Mouse (Mus musculus) stomach, postnatal 0 days (tissue): ENCODE results near the gene Nufip1. TPM values are rescaled to one million over a fixed set of nuclear protein-coding genes. Genes with fewer than 3 reads are reported as not detected.

Experiments
- ATAC-seq: fragments of 200-750 bp; cut with Nextera tagmentation; 2 replicates; pipeline ENCODE4 v1.8.0; 2017; ENCODE audit not compliant: low FRiP score, low TSS enrichment
- DNase-seq: peaks from one replicate; pipeline ENCODE4 v3.0.0-alpha.2; 2016; ENCODE audit warnings: low spot score
- H3K27ac ChIP-seq: fragments of 300-500 bp; sonication (generic); replicated peaks from 2 replicates; pipeline ENCODE4 v1.5.1; 2014; ENCODE audit warnings: mild to moderate bottlenecking, control low read depth
- H3K27me3 ChIP-seq: fragments of 300-500 bp; sonication (generic); 2 replicates; pipeline ENCODE4 v1.6.1; 2014; ENCODE audit warnings: low read length; ENCODE audit not compliant: control insufficient read depth, insufficient read depth
- H3K36me3 ChIP-seq: fragments of 300-500 bp; sonication (generic); 2 replicates; pipeline ENCODE4 v1.6.1; 2014; ENCODE audit warnings: low read length, mixed read lengths; ENCODE audit not compliant: control insufficient read depth, insufficient read depth
- H3K4me1 ChIP-seq: fragments of 300-500 bp; sonication (generic); replicated peaks from 2 replicates; pipeline ENCODE4 v1.6.1; 2014; ENCODE audit warnings: antibody characterized with exemption; ENCODE audit not compliant: control insufficient read depth, insufficient read depth
- H3K4me2 ChIP-seq: fragments of 300-500 bp; sonication (generic); replicated peaks from 2 replicates; pipeline ENCODE4 v1.6.1; 2014; ENCODE audit warnings: low read depth, mild to moderate bottlenecking, control low read depth, moderate library complexity
- H3K4me3 ChIP-seq: fragments of 300-500 bp; sonication (generic); 2 replicates; pipeline ENCODE4 v1.5.1; 2014; ENCODE audit warnings: low read depth, low read length, control low read depth
- H3K9ac ChIP-seq: fragments of 300-500 bp; sonication (generic); 2 replicates; pipeline ENCODE4 v1.6.1; 2014; ENCODE audit warnings: mild to moderate bottlenecking, low read length, control low read depth, mixed read lengths
- H3K9me3 ChIP-seq: fragments of 300-500 bp; sonication (generic); 2 replicates; pipeline ENCODE4 v1.6.1; 2016; ENCODE audit warnings: low read length; ENCODE audit not compliant: control insufficient read depth
- CTCF ChIP-seq: IDR thresholded peaks from 2 replicates; pipeline ENCODE4 v1.5.1; 2016; ENCODE audit warnings: antibody characterized with exemption, low read depth, mild to moderate bottlenecking, moderate library complexity
- EP300 ChIP-seq: optimal IDR thresholded peaks from 2 replicates; pipeline ENCODE3; 2016; ENCODE audit warnings: antibody characterized with exemption
- WGBS: fragments of 180-500 bp; shearing (Covaris S2); extraction: QIAGEN DNeasy Blood & Tissue Kit; methylation state at CpG from one replicate; pipeline ENCODE4 v1.1.7; 2014; 5-methylcytosine and 5-hydroxymethylcytosine counted together
- polyA plus RNA-seq: library from polyadenylated mRNA; unstranded; fragments of >200 nt; fragmentation: Nextera tagmentation; extraction: Ambion mirVana; gene quantifications from 2 replicates; pipeline ENCODE4 v1.2.1, GENCODE M21; 2015

Gene Nufip1
- polyA plus RNA-seq, 1 experiment from 2014 or later: 7.2 TPM

DNA sequence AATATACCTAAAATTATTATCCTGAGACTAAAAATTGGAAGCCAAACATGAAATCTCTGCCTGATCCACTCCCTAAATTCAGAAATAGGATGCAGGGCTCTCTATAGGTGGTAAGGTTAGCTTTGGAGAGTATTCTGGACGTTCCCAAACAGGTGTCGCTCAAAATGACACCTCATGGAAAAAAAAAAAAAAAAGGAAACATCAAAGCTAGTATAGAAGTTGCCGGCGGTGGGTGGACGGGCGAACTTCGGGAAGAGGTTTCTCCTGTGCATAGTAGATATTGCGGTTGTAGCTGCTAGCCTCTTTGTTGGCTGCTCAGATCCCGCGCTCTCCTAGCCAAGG is 41.1 kb downstream of the Nufip1 start:
- peak overlapping the region; percentile 92 for H3K9ac ChIP-seq
- 0% methylated on average over 10 of the region's 10 CpGs for WGBS
- TF ChIP-seq EP300: peak; percentile 1
- no peak for TF ChIP-seq CTCF

DNA sequence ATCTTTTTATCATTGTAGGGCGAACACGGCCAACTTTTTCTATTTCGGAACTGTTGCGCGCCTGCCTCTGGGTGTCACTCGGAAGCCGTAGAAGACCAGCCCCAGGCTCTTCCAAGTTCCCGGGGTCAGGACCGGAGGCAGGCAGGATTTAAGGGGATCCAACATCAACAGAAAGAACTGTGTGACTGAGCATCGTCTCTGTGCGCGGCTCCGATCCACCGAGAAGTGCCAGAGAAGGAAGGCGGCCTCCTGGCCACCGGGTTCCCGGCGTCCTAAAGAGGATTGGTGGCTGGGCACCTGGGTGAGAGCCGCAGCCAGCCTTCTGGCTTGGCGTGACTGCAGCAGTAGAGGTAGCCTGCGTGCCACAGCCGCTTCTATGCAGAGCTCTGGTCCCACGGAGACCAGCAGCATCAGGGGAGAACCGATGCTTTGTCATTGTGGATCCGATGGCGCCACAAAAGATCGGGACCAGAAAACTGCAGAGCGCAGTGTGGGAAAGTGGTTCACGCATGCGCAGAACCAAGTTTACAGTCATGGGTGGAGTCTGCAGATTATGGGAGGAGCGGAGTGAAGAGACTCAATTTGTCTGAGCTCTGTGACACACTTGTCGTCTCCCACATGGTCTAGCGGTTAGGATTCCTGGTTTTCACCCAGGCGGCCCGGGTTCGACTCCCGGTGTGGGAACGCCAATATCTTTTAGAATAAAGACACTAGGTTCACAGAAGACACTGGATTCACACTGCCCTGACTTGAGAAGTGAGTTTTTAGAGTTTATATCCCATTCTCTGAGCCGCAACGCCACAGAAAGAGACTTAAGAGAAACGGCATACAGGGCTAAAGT is 41.7 kb downstream of the Nufip1 start:
- under 1% methylated on average over 41 of the region's 41 CpGs for WGBS
- Histone ChIP-seq H3K27ac (peak overlapping the region; percentile 100), H3K4me2 (peak overlapping the region; percentile 68), H3K36me3 (no peaks in the 10 kb centered on the region), H3K9ac (peak overlapping the region; percentile 92), H3K27me3 (no peaks in the 10 kb centered on the region), H3K9me3 (no peaks in the 10 kb centered on the region), H3K4me1 (peaks cover 8% of the 10 kb centered on the region; the same call in 1 of the 2 replicates), H3K4me3 (peak overlapping the region; percentile 80)
- ATAC-seq (peak; percentile 80), DNase-seq (peak; percentile 93)
- TF ChIP-seq EP300: peak; percentile 17
- TF ChIP-seq CTCF: peak; percentile 78

More for the DNA sequence above, 41.1 kb downstream of the Nufip1 start:
- Histone ChIP-seq H3K4me1 (peaks cover 8% of the 10 kb centered on the region; the same call in 1 of the 2 replicates), H3K4me2 (peak overlapping the region; percentile 68), H3K27me3 (no peaks in the 10 kb centered on the region), H3K9me3 (no peaks in the 10 kb centered on the region), H3K4me3 (peak overlapping the region; percentile 80), H3K27ac (peak overlapping the region; percentile 100), H3K36me3 (no peaks in the 10 kb centered on the region)
- ATAC-seq: no peak
- no peak for DNase-seq

DNA sequence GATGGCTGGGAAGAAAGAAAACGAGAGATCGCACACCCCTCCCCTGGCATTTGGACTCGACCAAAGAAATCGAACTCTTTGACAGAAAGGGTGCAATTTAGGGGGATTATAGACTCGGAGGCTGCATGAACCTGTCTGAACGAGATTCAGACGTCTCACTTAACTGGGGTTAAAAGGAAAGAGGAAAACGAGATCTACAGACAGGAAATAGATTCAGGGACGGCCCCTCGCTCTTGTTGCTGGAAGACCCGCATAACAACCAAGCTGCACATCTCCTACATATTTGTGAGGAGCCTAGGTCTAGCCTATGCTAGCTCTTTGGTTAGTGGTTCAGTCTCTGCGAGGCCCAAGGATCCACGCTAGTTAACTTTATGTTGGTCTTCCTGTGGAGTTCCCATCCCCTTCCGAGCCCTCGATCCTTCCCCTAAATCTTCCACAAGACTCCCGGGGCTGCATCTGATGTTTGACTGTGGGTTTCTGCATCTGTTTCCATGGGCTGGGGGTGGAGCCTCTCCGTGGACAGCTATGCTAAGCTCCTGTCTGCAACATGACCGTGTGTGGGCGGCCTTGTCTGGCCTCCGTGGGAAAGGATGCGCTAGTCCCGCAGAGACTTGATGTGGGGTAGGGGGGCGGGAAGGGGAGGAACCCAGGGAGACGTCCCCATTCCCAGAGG is 42.4 kb downstream of the Nufip1 start:
- peak overlapping the region; percentile 80 for H3K4me3 ChIP-seq
- H3K9ac ChIP-seq: no peak overlapping the region
- no peaks in the 10 kb centered on the region for H3K27me3 ChIP-seq
- ATAC-seq: no peak
- H3K27ac ChIP-seq: peak overlapping the region; percentile 61
- no peaks in the 10 kb centered on the region for H3K36me3 ChIP-seq
- peaks cover 8% of the 10 kb centered on the region; the same call in 1 of the 2 replicates for H3K4me1 ChIP-seq
- no peaks in the 10 kb centered on the region for H3K9me3 ChIP-seq
- H3K4me2 ChIP-seq: peak overlapping the region; percentile 68
- TF ChIP-seq EP300 (no peak), CTCF (0 out of 2 replicates have a peak, but pooled peaks have one; percentile 5)
- 15% methylated on average over 24 of the region's 24 CpGs for WGBS
- DNase-seq: peak; percentile 30

DNA sequence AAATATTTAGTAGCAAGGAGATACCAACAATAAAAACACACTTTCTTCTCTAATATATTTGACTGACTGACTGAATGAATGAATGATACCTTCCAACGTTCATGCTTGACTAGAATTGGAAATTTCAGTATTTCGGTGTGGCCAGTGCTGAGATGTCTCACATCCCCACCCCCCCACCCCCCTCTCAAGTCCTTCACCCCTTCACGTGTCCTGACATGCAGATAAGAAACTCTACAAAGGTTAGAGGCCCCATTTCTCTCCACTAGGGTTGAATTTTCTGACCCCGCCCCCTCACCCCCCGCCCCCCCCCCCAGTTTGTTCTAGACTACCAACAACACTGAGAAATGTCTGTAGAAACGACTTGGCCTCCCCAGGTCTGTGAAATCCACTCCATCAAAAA is 43.1 kb downstream of the Nufip1 start:
- DNase-seq: no peak
- H3K9me3 ChIP-seq: no peaks in the 10 kb centered on the region
- no peak overlapping the region for H3K27ac ChIP-seq
- H3K27me3 ChIP-seq: no peaks in the 10 kb centered on the region
- H3K4me3 ChIP-seq: no peak overlapping the region
- ATAC-seq: no peak
- H3K36me3 ChIP-seq: no peaks in the 10 kb centered on the region
- no peak overlapping the region for H3K4me2 ChIP-seq
- WGBS: 29% methylated on average over 6 of the region's 6 CpGs
- no peak overlapping the region for H3K9ac ChIP-seq
- TF ChIP-seq CTCF (no peak), EP300 (no peak)
- H3K4me1 ChIP-seq: peaks cover 8% of the 10 kb centered on the region; the same call in 1 of the 2 replicates

DNA sequence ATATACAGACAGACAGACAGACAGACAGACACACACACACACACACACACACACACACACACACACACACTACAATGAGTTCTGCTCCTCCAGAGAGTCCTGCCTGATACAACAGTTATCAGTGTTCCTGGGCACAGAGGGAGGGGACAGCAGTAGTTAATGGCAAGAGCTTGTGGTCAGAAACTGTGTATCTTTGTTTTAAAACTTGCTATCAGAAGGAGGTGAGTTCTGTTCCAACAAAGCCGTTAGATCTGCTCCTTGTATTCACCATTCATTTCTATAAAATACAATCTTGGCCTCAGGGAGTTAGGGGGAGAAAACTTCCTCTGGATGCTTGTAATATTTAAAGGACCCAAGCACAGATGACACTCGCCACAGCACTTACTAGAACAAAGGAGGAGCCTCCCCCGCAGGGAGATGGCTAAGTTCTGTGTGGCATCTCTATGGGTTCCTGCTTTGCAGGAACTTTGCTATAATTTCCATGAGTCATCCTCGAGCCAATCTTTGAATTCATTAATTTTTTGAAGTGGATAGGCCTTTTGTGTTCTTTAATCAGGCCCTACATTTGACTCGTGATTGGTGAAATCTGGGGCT is 47.6 kb downstream of the Nufip1 start:
- Histone ChIP-seq H3K27ac (no peak overlapping the region), H3K4me1 (no peaks in the 10 kb centered on the region), H3K4me2 (no peak overlapping the region), H3K36me3 (no peaks in the 10 kb centered on the region), H3K9me3 (no peaks in the 10 kb centered on the region), H3K4me3 (no peak overlapping the region), H3K27me3 (no peaks in the 10 kb centered on the region), H3K9ac (no peak overlapping the region)
- WGBS: 57% methylated on average over 5 of the region's 5 CpGs
- no peak for DNase-seq
- TF ChIP-seq CTCF: no peak
- no peak for TF ChIP-seq EP300
- no peak for ATAC-seq
